Mouse (Mus musculus) testis, adult 2 months (tissue): ENCODE data around the gene Sox5.

ENCODE experiments used
- CTCF ChIP-seq: fragments of 200-500 bp; IDR thresholded peaks from 2 replicates; pipeline ENCODE4 v1.5.1; 2012; ENCODE audit warnings: low read depth, mild to moderate bottlenecking, inconsistent platforms, low read length, moderate library complexity; ENCODE audit not compliant: control insufficient read depth, insufficient read depth, insufficient replicate concordance
- POLR2A ChIP-seq: fragments of 200-500 bp; IDR thresholded peaks from 2 replicates; pipeline ENCODE4 v1.6.1; 2012; ENCODE audit warnings: low read depth, mild to moderate bottlenecking, inconsistent platforms, low read length, moderate library complexity; ENCODE audit not compliant: control insufficient read depth

- TF ChIP-seq CTCF (no peak), POLR2A (no peak)
Measured at GRCm38 (mm10) chr6:144136894-144137293, 644.9 kb downstream of the Sox5 start.
